Mouse (Mus musculus) hindbrain, embryonic 11.5 days (tissue): ENCODE results near the gene Cyp26a1. TPM values are rescaled to one million over a fixed set of nuclear protein-coding genes. Genes with fewer than 3 reads are reported as not detected.

Experiments
- ATAC-seq: fragments of 200-750 bp; cut with Nextera tagmentation; 2 replicates; pipeline ENCODE4 v1.8.0; 2017; ENCODE audit warnings: mild to moderate bottlenecking, moderate TSS enrichment, moderate library complexity; ENCODE audit not compliant: low FRiP score
- DNase-seq: peaks from one replicate; pipeline ENCODE4 v3.0.0-alpha.2; 2015; ENCODE audit warnings: low spot score
- H3K27ac ChIP-seq: fragments of 300-500 bp; sonication (generic); 2 replicates; pipeline ENCODE4 v1.5.1; 2014; ENCODE audit warnings: mild to moderate bottlenecking, low read depth, low read length
- H3K27me3 ChIP-seq: fragments of 300-500 bp; sonication (generic); 2 replicates; pipeline ENCODE4 v1.6.1; 2014; ENCODE audit warnings: mild to moderate bottlenecking, low read length, moderate library complexity, mixed read lengths; ENCODE audit not compliant: control insufficient read depth, insufficient read depth
- H3K36me3 ChIP-seq: fragments of 300-500 bp; sonication (generic); 2 replicates; pipeline ENCODE4 v1.6.1; 2014; ENCODE audit warnings: mild to moderate bottlenecking, low read length, moderate library complexity, mixed read lengths; ENCODE audit not compliant: control insufficient read depth, insufficient read depth
- H3K4me1 ChIP-seq: fragments of 300-500 bp; sonication (generic); replicated peaks from 2 replicates; pipeline ENCODE4 v1.6.1; 2014; ENCODE audit warnings: low read length, mixed read lengths; ENCODE audit not compliant: control insufficient read depth, insufficient read depth
- H3K4me2 ChIP-seq: fragments of 300-500 bp; sonication (generic); replicated peaks from 2 replicates; pipeline ENCODE4 v1.6.1; 2014; ENCODE audit warnings: mild to moderate bottlenecking, low read depth, low read length
- H3K4me3 ChIP-seq: fragments of 300-500 bp; sonication (generic); 2 replicates; pipeline ENCODE4 v1.5.1; 2014; ENCODE audit warnings: low read depth, low read length
- H3K9ac ChIP-seq: fragments of 300-500 bp; sonication (generic); 2 replicates; pipeline ENCODE4 v1.6.1; 2014; ENCODE audit warnings: low read depth, low read length
- H3K9me3 ChIP-seq: fragments of 300-500 bp; sonication (generic); 2 replicates; pipeline ENCODE4 v1.6.1; 2016; ENCODE audit warnings: low read length; ENCODE audit not compliant: control insufficient read depth
- WGBS: fragments of 180-500 bp; shearing (Covaris S2); extraction: QIAGEN DNeasy Blood & Tissue Kit; methylation state at CpG from one replicate; pipeline ENCODE4 v1.1.7; 2014; 5-methylcytosine and 5-hydroxymethylcytosine counted together
- polyA plus RNA-seq: library from polyadenylated mRNA; unstranded; fragments of >200 nt; fragmentation: Nextera tagmentation; extraction: Ambion mirVana; gene quantifications from 2 replicates; pipeline ENCODE4 v1.2.1, GENCODE M21; 2014

Cyp26a1 gene
- polyA plus RNA-seq, 1 experiment from 2014 or later: 19.9 TPM

DNA sequence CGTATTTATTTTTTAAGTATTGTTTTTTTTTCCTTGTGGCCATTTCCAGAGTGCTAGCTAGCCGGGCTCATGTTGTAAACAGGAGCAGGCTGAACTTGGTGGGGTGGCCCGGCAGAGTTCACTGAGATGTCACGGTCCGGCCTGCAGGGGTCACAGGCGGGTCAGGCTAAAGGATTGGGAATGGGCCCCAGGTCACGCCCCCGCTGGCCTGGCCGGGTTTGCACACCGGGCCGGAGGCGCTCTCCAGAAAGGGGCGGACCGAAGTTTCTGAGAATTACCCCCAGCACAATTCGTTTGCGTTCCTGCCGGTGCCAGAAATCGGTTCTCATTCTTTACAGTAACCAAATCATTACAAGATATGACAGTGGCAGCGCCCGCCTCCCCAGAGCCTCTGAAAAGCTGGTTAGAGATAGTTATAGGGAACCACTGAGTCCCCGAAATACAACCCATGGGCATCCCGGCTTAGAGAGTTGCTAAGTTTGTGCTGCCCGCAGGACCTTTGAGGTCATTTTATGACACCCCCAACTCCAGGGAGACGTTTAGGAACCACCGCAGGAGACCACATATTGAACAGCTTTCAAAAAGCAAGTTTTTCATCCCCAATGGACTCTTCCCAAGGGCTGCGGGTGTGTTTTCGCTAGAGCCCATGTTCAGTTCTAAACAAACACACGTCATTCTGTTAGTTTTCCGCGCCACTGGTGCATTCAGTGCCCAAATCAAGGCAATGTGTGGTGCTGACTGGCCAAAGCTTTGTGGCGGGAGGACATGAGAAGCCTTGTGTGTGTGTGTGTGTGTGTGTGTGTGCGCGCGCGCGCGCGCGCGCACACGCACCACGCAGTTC is 1.6 kb upstream of the Cyp26a1 start:
- Histone ChIP-seq H3K9ac (no peak overlapping the region), H3K27ac (no peak overlapping the region), H3K36me3 (no peaks in the 10 kb centered on the region), H3K9me3 (no peaks in the 10 kb centered on the region), H3K4me1 (peaks cover 19% of the 10 kb centered on the region), H3K27me3 (peaks cover 100% of the 10 kb centered on the region), H3K4me3 (peak overlapping the region; percentile 31; the same call in 1 of the 2 replicates), H3K4me2 (0 out of 2 replicates have a peak overlapping the region, but pooled peaks have one; percentile 17)
- 1% methylated on average over 42 of the region's 42 CpGs for WGBS
- ATAC-seq: no peak
- peak; percentile 53 for DNase-seq

DNA sequence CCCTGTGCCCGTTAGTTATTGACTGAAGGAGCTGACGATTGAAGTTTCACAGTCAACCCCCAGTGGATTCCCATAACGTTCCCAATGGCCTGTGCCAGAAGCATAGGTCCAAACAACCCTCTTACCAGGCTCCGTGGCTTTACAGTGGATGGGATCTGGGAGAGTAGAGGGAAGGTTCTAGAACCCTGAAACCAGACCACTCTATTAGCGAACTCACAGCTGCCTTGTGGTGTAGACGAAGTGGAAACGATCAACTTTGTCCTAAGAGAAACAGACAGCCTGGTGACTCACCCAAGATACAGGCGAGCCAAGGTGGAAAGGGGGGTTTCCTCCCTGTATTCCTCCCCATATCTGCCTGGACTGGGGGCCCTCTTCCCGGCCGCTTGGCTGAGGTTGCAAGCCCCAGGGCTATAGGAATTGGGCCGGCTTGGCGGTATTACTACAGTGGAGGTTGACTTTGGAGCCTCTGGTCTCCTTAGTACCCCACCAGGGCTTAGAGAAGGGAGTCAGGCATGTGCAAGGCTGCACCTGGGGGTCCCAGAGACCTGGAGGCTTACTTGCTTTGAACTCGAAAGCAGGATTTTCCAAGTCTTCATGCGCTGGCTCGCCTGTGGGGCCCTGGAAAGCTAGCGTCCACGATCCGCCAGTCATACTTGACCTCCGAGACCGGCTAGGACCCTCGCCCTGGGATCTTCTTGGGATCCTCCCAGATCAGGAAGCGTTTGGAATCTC is 829 bp upstream of the Cyp26a1 start:
- peaks cover 94% of the 10 kb centered on the region for H3K27me3 ChIP-seq
- H3K4me3 ChIP-seq: peak overlapping the region; percentile 31; the same call in 1 of the 2 replicates
- no peaks in the 10 kb centered on the region for H3K36me3 ChIP-seq
- H3K27ac ChIP-seq: no peak overlapping the region
- peak overlapping the region; percentile 34 for H3K4me2 ChIP-seq
- DNase-seq: peak; percentile 54
- no peaks in the 10 kb centered on the region for H3K9me3 ChIP-seq
- peaks cover 19% of the 10 kb centered on the region for H3K4me1 ChIP-seq
- WGBS: 1% methylated on average over 22 of the region's 22 CpGs
- H3K9ac ChIP-seq: no peak overlapping the region
- no peak for ATAC-seq

DNA sequence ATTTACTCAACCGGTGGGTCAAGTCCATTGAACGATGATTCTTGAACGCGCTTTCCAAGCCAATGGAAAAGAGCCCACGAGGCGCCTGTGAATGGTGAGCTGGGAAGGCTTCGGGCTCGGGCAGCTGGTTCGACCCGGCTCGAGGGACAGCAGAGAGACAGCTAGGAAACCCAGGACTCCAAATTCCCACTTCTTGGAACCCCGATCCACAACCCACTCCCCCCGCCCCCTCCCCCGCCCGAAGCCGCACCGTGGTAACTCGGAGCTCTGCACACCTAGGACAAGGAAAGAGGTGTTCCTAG is 312 bp upstream of the Cyp26a1 start:
- under 1% methylated on average over 18 of the region's 18 CpGs for whole genome bisulfite sequencing
- DNase-seq (no peak), ATAC-seq (no peak)
- Histone ChIP-seq H3K4me1 (peaks cover 19% of the 10 kb centered on the region), H3K27ac (no peak overlapping the region), H3K9me3 (no peaks in the 10 kb centered on the region), H3K36me3 (no peaks in the 10 kb centered on the region), H3K27me3 (peaks cover 94% of the 10 kb centered on the region), H3K9ac (no peak overlapping the region), H3K4me3 (peak overlapping the region; percentile 31), H3K4me2 (peak overlapping the region; percentile 34)

DNA sequence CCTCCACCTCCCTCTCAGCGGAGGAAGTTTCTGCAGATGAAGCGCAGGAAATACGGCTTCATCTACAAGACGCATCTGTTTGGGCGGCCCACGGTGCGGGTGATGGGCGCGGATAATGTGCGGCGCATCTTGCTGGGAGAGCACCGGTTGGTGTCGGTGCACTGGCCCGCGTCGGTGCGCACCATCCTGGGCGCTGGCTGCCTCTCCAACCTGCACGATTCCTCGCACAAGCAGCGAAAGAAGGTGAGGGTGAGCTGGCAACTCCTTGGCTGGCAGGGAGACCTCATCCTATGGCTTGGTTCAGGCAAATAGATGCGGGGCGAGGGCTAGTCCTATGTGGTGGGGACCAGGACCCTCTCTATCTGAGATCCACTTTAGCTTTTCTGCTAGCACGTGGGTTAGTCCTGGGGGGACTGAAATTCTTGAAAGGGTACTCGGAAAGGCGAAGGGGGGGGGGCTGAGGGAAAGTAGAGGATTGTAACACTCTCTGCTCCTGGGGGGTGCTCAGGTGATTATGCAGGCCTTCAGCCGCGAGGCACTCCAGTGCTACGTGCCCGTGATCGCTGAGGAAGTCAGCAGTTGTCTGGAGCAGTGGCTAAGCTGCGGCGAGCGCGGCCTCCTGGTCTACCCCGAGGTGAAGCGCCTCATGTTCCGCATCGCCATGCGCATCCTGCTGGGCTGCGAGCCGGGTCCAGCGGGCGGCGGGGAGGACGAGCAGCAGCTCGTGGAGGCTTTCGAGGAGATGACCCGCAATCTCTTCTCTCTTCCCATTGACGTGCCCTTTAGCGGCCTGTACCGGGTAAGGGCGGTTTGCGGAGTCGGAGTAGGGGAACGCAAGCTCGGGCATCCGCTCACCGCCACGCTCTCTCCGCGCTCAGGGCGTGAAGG is 919 bp downstream of the Cyp26a1 start:
- ATAC-seq: 0 out of 2 replicates have a peak, but pooled peaks have one; percentile 45
- DNase-seq: peak; percentile 65
- H3K9me3 ChIP-seq: no peaks in the 10 kb centered on the region
- WGBS: under 1% methylated on average over 63 of the region's 63 CpGs
- no peak overlapping the region for H3K27ac ChIP-seq
- peak overlapping the region; percentile 34 for H3K4me2 ChIP-seq
- H3K4me1 ChIP-seq: peaks cover 19% of the 10 kb centered on the region
- H3K27me3 ChIP-seq: peaks cover 82% of the 10 kb centered on the region
- H3K9ac ChIP-seq: 0 out of 2 replicates have a peak overlapping the region, but pooled peaks have one; percentile 7
- no peaks in the 10 kb centered on the region for H3K36me3 ChIP-seq
- H3K4me3 ChIP-seq: peak overlapping the region; percentile 31

DNA sequence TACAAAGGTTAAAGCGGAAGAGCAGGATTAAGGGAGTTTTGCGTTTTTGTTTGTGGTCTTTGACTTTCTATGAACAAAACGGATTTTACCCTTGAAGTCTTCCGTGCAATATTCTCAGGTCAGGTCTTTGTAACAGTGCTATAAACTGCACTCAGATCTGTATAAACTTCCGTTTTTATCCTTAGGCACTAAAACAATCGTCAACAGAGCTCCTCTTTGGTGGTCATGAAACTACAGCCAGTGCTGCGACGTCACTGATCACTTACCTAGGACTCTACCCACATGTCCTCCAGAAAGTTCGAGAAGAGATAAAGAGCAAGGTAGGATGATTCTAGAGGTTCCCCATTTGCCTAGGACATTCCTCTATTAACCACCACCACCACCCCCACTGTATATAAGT is 2.1 kb downstream of the Cyp26a1 start:
- ATAC-seq (no peak), DNase-seq (no peak)
- Histone ChIP-seq H3K36me3 (no peaks in the 10 kb centered on the region), H3K27me3 (peaks cover 70% of the 10 kb centered on the region), H3K4me2 (no peak overlapping the region), H3K4me3 (no peak overlapping the region), H3K9me3 (no peaks in the 10 kb centered on the region), H3K9ac (no peak overlapping the region), H3K27ac (no peak overlapping the region), H3K4me1 (peaks cover 19% of the 10 kb centered on the region)
- WGBS: 15% methylated on average over 9 of the region's 9 CpGs

DNA sequence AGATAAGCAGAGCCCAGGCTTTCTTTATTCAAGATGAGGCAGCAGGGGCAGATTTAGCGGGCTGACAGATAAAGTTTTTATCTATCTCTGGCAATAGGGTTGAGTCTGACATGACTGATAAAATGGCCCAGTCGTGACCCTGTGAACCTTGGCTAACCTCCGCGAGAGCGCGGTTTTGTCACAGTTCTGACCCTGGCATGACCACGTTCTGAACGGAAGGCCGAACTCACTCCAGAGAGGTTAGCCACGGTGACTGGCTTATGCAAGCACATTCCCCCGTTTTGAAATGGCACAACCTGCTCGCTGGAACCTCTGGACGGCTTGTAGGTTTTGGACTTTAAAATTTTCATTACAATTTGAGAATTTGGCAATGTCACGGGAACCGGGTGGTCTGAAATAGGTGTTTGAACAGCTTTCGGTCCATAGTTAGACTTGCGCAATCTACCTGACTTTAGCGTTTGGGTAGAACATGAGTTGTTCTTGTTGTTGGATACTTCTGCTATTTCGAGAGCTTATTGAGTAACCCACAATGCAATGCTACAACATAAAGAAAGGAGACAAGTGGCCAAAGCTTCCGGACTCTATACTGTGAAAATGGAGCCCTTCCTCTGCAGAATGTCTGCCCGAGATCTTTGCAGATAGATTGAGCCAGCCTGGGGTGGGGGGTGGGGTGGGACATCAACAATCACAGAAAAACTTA is 4.9 kb downstream of the Cyp26a1 start:
- WGBS: 63% methylated on average over 21 of the region's 21 CpGs
- H3K4me3 ChIP-seq: no peak overlapping the region
- no peak overlapping the region for H3K9ac ChIP-seq
- DNase-seq (no peak), ATAC-seq (no peak)
- H3K27me3 ChIP-seq: peaks cover 42% of the 10 kb centered on the region
- no peaks in the 10 kb centered on the region for H3K9me3 ChIP-seq
- no peak overlapping the region for H3K27ac ChIP-seq
- H3K4me1 ChIP-seq: peaks cover 14% of the 10 kb centered on the region
- H3K36me3 ChIP-seq: no peaks in the 10 kb centered on the region
- H3K4me2 ChIP-seq: no peak overlapping the region

DNA sequence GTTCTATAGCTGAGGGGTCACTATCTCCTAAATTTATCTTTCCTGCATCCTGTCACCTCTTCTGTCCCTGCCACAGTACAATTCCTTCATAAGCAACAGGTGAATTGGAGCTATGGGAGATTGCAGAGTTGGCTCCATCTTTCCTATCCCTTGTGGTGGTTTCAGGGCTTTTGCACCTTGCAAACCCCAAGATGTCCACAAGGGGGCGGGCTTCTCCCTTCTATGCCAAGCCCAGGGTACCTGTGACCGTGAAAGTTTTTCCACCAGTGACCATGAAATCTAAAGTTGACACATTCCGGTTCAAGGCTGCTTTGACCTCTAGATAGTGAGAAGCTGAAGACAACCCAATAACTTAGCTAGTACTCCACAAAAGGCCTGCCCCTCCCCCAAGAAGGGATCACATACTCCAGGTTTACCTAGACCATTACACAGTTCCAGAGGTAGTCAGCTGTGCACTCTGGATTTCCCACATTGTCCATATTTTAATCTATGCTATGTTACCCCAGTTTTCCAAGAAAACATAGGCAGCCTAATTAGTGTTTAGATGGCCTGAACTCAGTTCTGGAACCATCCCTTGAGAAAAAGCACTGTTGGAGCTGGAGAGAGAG is 6.4 kb downstream of the Cyp26a1 start:
- H3K27me3 ChIP-seq: peaks cover 27% of the 10 kb centered on the region
- H3K36me3 ChIP-seq: no peaks in the 10 kb centered on the region
- no peak overlapping the region for H3K4me3 ChIP-seq
- H3K9me3 ChIP-seq: no peaks in the 10 kb centered on the region
- no peak overlapping the region for H3K4me2 ChIP-seq
- peak; percentile 84 for DNase-seq
- no peak overlapping the region for H3K27ac ChIP-seq
- H3K9ac ChIP-seq: no peak overlapping the region
- peaks cover under 1% of the 10 kb centered on the region; the same call in 1 of the 2 replicates for H3K4me1 ChIP-seq
- 17% methylated on average over 3 of the region's 3 CpGs for WGBS
- peak; percentile 60; the same call in 1 of the 2 replicates for ATAC-seq
